Mouse (Mus musculus): ENCODE results near the gene Sdk1.

DNA sequence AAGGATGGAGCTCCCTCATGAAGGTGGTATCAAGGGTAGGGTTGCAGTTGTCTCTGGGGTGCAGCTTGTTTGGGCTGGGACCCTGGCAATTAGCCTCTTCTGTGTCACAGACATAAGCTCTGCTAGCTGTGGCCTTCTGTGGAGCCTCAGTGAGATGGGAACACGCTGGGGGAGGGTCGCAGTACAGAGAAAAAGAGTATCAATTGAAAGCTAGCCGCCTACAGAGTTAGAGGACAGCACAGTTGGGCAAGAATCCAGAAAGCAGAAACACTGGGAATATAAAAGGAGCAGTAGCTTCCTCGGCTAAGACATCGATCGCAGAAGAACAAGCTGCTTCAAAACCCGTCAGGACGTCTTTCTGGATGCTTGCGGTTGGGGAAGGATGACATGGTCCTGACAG is 795.2 kb downstream of the Sdk1 start:
- no peak for TF ChIP-seq CTCF (IDR thresholded peaks at IDR 0.05; ENCODE audit: extremely low read depth, insufficient read length, insufficient replicate concordance, low read depth, low read length)
- no peak for TF ChIP-seq POLR2A (IDR thresholded peaks at IDR 0.05; ENCODE audit: low read depth, low read length)

Data from small intestine, adult 2 months (tissue).